Mouse (Mus musculus): ENCODE data around the gene Pde11a.
A peak's percentile ranks its signal among the peaks of the same experiment; 100 is the strongest.

Pde11a gene

GRCm38 (mm10) chr2:76320336-76320735 is 18.2 kb downstream of the Pde11a start:
- DNase-seq (ENCODE audit: low read depth): no peak

- DNase-seq (ENCODE audit: low read depth): no peak
These were observed 19.3 kb downstream of the Pde11a start for GRCm38 (mm10) chr2:76319231-76319630.

GRCm38 (mm10) chr2:76287671-76288070 is 50.9 kb downstream of the Pde11a start:
- no peak for DNase-seq (ENCODE audit: low read depth)

- no peak for DNase-seq (ENCODE audit: low read depth)
These were observed 52.3 kb downstream of the Pde11a start for GRCm38 (mm10) chr2:76286288-76286740.

GRCm38 (mm10) chr2:76285150-76285549 is 53.4 kb downstream of the Pde11a start:
- DNase-seq (ENCODE audit: low read depth): no peak

GRCm38 (mm10) chr2:76283378-76284132 is 55.0 kb downstream of the Pde11a start:
- no peak for DNase-seq (ENCODE audit: low read depth)

- DNase-seq (ENCODE audit: low read depth): no peak
These were observed 69.1 kb downstream of the Pde11a start for GRCm38 (mm10) chr2:76269494-76269893.

- no peak for DNase-seq (ENCODE audit: low read depth)
These were observed 71.2 kb downstream of the Pde11a start for GRCm38 (mm10) chr2:76267335-76267734.

- DNase-seq (ENCODE audit: low read depth): no peak
These were observed 72.0 kb downstream of the Pde11a start for GRCm38 (mm10) chr2:76266622-76267021.

- no peak for DNase-seq (ENCODE audit: low read depth)
These were observed 74.3 kb downstream of the Pde11a start for GRCm38 (mm10) chr2:76264258-76264657.

GRCm38 (mm10) chr2:76262661-76263060 is 75.9 kb downstream of the Pde11a start:
- DNase-seq (ENCODE audit: low read depth): no peak

- DNase-seq (ENCODE audit: low read depth): peak; percentile 68
These were observed 83.7 kb downstream of the Pde11a start for GRCm38 (mm10) chr2:76254833-76255232.

GRCm38 (mm10) chr2:76251379-76251778 is 87.2 kb downstream of the Pde11a start:
- no peak for DNase-seq (ENCODE audit: low read depth)

GRCm38 (mm10) chr2:76248242-76248641 is 90.3 kb downstream of the Pde11a start:
- no peak for DNase-seq (ENCODE audit: low read depth)

- no peak for DNase-seq (ENCODE audit: low read depth)
These were observed 99.4 kb downstream of the Pde11a start for GRCm38 (mm10) chr2:76239175-76239574.

- no peak for DNase-seq (ENCODE audit: low read depth)
These were observed 100.1 kb downstream of the Pde11a start for GRCm38 (mm10) chr2:76238496-76238895.

- no peak for DNase-seq (ENCODE audit: low read depth)
These were observed 100.7 kb downstream of the Pde11a start for GRCm38 (mm10) chr2:76237638-76238420.

GRCm38 (mm10) chr2:76220364-76221108 is 118.0 kb downstream of the Pde11a start:
- no peak for DNase-seq (ENCODE audit: low read depth)

- DNase-seq (ENCODE audit: low read depth): no peak
These were observed 119.0 kb downstream of the Pde11a start for GRCm38 (mm10) chr2:76219540-76219939.

GRCm38 (mm10) chr2:76216146-76216545 is 122.4 kb downstream of the Pde11a start:
- DNase-seq (ENCODE audit: low read depth): peak; percentile 14

GRCm38 (mm10) chr2:76215219-76215618 is 123.4 kb downstream of the Pde11a start:
- no peak for DNase-seq (ENCODE audit: low read depth)

- no peak for DNase-seq (ENCODE audit: low read depth)
These were observed 153.4 kb downstream of the Pde11a start for GRCm38 (mm10) chr2:76185126-76185525.
